13 mouse cellular contexts compared by ENCODE assay signal in genomic region chr19:25381972-25382371, GRCm38 (mm10).
DNase-seq lines count a peak whose midpoint lies in the region; ATAC-seq and TF ChIP-seq lines count a peak whose summit lies in the region.
"Had no signal": no experiment of that assay in that cellular context is flagged by ENCODE, and none has a peak within 500 bp of the region (broad histone marks: within the 10 kb centered on the region; RNA-seq: fewer than 3 reads in every experiment).

No protein-coding gene starts in this region.

- H3K4me1 ChIP-seq in heart, embryonic 10.5 days: peaks cover 61% of the 10 kb centered on the region
- no peaks in the 10 kb centered on the region for H3K4me1 ChIP-seq in lung, postnatal 0 days (ENCODE audit: insufficient read depth, low read depth, low read length)
- H3K4me1 ChIP-seq in limb, embryonic 15.5 days: peaks cover 31% of the 10 kb centered on the region
- H3K4me1 ChIP-seq in stomach, embryonic 14.5 days (ENCODE audit: control insufficient read depth, insufficient read depth, low read length): peaks cover 19% of the 10 kb centered on the region; the same call in 1 of the 2 replicates

- H3K9me3 ChIP-seq in heart, embryonic 10.5 days: no peaks in the 10 kb centered on the region
- no peaks in the 10 kb centered on the region for H3K9me3 ChIP-seq in lung, postnatal 0 days (ENCODE audit: low read length)
- H3K9me3 ChIP-seq in limb, embryonic 15.5 days: no peaks in the 10 kb centered on the region
- no peaks in the 10 kb centered on the region for H3K9me3 ChIP-seq in stomach, embryonic 14.5 days (ENCODE audit: control insufficient read depth, low read depth, low read length)
- H3K9me3 ChIP-seq: forebrain, embryonic 13.5 days had no signal

- H3K36me3 ChIP-seq in heart, embryonic 10.5 days: peaks cover 9% of the 10 kb centered on the region; the same call in 1 of the 2 replicates
- H3K36me3 ChIP-seq in lung, postnatal 0 days (ENCODE audit: insufficient read depth, low read length): no peaks in the 10 kb centered on the region
- H3K36me3 ChIP-seq in limb, embryonic 15.5 days: no peaks in the 10 kb centered on the region
- no peaks in the 10 kb centered on the region for H3K36me3 ChIP-seq in stomach, embryonic 14.5 days (ENCODE audit: control insufficient read depth, insufficient read depth, low read length)

- H3K4me2 ChIP-seq in lung, postnatal 0 days (replicated peaks; ENCODE audit: low read depth, low read length): 0 out of 2 replicates have a peak overlapping the region, but pooled peaks have one; percentile 22
- no peak overlapping the region for H3K4me2 ChIP-seq in limb, embryonic 15.5 days
- no peak overlapping the region; the same call in 1 of the 2 replicates for H3K4me2 ChIP-seq in stomach, embryonic 14.5 days (replicated peaks; ENCODE audit: low read depth, low read length)
- H3K4me2 ChIP-seq: forebrain, embryonic 13.5 days had no signal

- intact Hi-C loops in heart, postnatal 10 days (cut with DNase I): no loop called here

- ATAC-seq in lung, postnatal 0 days: no peak
- no peak for ATAC-seq in limb, embryonic 15.5 days (ENCODE audit: insufficient number of reproducible peaks, low FRiP score, low TSS enrichment, low read depth)
- peak; percentile 87 for ATAC-seq in stomach, embryonic 14.5 days (ENCODE audit: insufficient number of reproducible peaks, insufficient read depth, low FRiP score, low read depth)
- ATAC-seq: forebrain, embryonic 13.5 days had no signal

- H3K4me3 ChIP-seq in heart, embryonic 10.5 days: peak overlapping the region; percentile 25
- H3K4me3 ChIP-seq in lung, postnatal 0 days (ENCODE audit: low read depth, low read length): no peak overlapping the region
- H3K4me3 ChIP-seq in limb, embryonic 15.5 days: no peak overlapping the region
- H3K4me3 ChIP-seq in stomach, embryonic 14.5 days (ENCODE audit: low read depth, low read length): no peak overlapping the region
- H3K4me3 ChIP-seq: forebrain, embryonic 13.5 days; left cerebral cortex, adult 2 months had no signal

- peak overlapping the region; percentile 77 for H3K27ac ChIP-seq in heart, embryonic 10.5 days
- H3K27ac ChIP-seq in lung, postnatal 0 days (ENCODE audit: low read length): no peak overlapping the region
- peak overlapping the region; percentile 62; the same call in 1 of the 2 replicates for H3K27ac ChIP-seq in limb, embryonic 15.5 days
- peak overlapping the region; percentile 73; the same call in 1 of the 2 replicates for H3K27ac ChIP-seq in stomach, embryonic 14.5 days (ENCODE audit: low read length)
- H3K27ac ChIP-seq: forebrain, embryonic 13.5 days; left cerebral cortex, adult 2 months; macrophage had no signal

- H3K27me3 ChIP-seq in heart, embryonic 10.5 days (ENCODE audit: insufficient read depth, poor library complexity, severe bottlenecking): no peaks in the 10 kb centered on the region
- no peaks in the 10 kb centered on the region for H3K27me3 ChIP-seq in lung, postnatal 0 days (replicated peaks; ENCODE audit: insufficient read depth, low read length)
- no peaks in the 10 kb centered on the region for H3K27me3 ChIP-seq in limb, embryonic 15.5 days
- no peaks in the 10 kb centered on the region for H3K27me3 ChIP-seq in stomach, embryonic 14.5 days (ENCODE audit: control insufficient read depth, insufficient read depth, low read length)
- H3K27me3 ChIP-seq: forebrain, embryonic 13.5 days had no signal

- no peak for TF ChIP-seq EP300 in lung, postnatal 0 days (IDR thresholded peaks at IDR 0.05)

- H3K9ac ChIP-seq in lung, postnatal 0 days (replicated peaks; ENCODE audit: low read depth): no peak overlapping the region
- no peak overlapping the region for H3K9ac ChIP-seq in limb, embryonic 15.5 days
- H3K9ac ChIP-seq in stomach, embryonic 14.5 days (replicated peaks; ENCODE audit: low read depth, low read length): no peak overlapping the region
- H3K9ac ChIP-seq: forebrain, embryonic 13.5 days had no signal

- TF ChIP-seq CTCF in lung, postnatal 0 days (IDR thresholded peaks at IDR 0.05): no peak

- no peak for DNase-seq in heart, embryonic 10.5 days (ENCODE audit: low spot score)
- DNase-seq in heart, postnatal 10 days: no peak
- no peak for DNase-seq in lung, postnatal 0 days (ENCODE audit: low spot score)
- DNase-seq in lung, postnatal 10 days: no peak
- no peak for DNase-seq in frontal cortex, postnatal 14 days (ENCODE audit: low spot score in 2 of 2)
- DNase-seq in thymus, adult 18-20 months: no peak
- DNase-seq: cerebellum, adult 18-20 months; gastrocnemius, postnatal 25 days had no signal

- WGBS in heart, embryonic 10.5 days: 8% methylated on average over 7 of the region's 7 CpGs
- 10% methylated on average over 7 of the region's 7 CpGs for WGBS in lung, postnatal 0 days
- WGBS in limb, embryonic 15.5 days: 49% methylated on average over 7 of the region's 7 CpGs
- 20% methylated on average over 7 of the region's 7 CpGs for WGBS in stomach, embryonic 14.5 days
